Mouse (Mus musculus) cortical plate, adult 2 months (tissue): Measurements from ENCODE around the gene Nsmce4a. TPM values are rescaled to one million over a fixed set of nuclear protein-coding genes. Genes with fewer than 3 reads are reported as not detected.

Source experiments
- H3K27ac ChIP-seq: fragments of 200-500 bp; 2 replicates; pipeline ENCODE4 v1.5.1; 2012; ENCODE audit warnings: low read length, control low read depth, inconsistent platforms; ENCODE audit not compliant: insufficient read depth
- H3K4me1 ChIP-seq: fragments of 200-500 bp; 2 replicates; pipeline ENCODE4 v1.6.1; 2011; ENCODE audit warnings: low read length; ENCODE audit not compliant: control insufficient read depth, insufficient read depth
- H3K4me3 ChIP-seq: fragments of 200-500 bp; 2 replicates; pipeline ENCODE4 v1.5.1; 2011; ENCODE audit warnings: mild to moderate bottlenecking, low read length, control low read depth; ENCODE audit not compliant: insufficient read depth
- CTCF ChIP-seq: fragments of 200-500 bp; IDR thresholded peaks from 2 replicates; pipeline ENCODE4 v1.5.1; 2011; ENCODE audit warnings: mild to moderate bottlenecking, control low read depth, low read length; ENCODE audit not compliant: insufficient read depth; ENCODE audit errors: extremely low read depth
- POLR2A ChIP-seq: fragments of 200-500 bp; IDR thresholded peaks from 2 replicates; pipeline ENCODE4 v1.6.1; 2011; ENCODE audit warnings: mild to moderate bottlenecking, low read length, control low read depth; ENCODE audit not compliant: insufficient read depth; ENCODE audit errors: extremely low read depth
- polyA plus RNA-seq: library from polyadenylated mRNA; depleted of rRNA; stranded (reverse); fragments of >200 nt; gene quantifications from 2 replicates; pipeline ENCODE4 v1.2.3, GENCODE M21; 2012; rRNA removed

The Nsmce4a gene
- polyA plus RNA-seq, 1 experiment = 37.1 TPM

GRCm38 (mm10) chr7:130492026-130492425 is 80.9 kb downstream of the Nsmce4a start:
- peaks cover 3% of the 10 kb centered on the region; the same call in 1 of the 2 replicates for H3K4me1 ChIP-seq
- no peak overlapping the region for H3K4me3 ChIP-seq
- no peak overlapping the region for H3K27ac ChIP-seq
- TF ChIP-seq CTCF (no peak), POLR2A (no peak)

Other genes starting within 250 kb of the Nsmce4a start
- 22.6 and 26.1 TPM in 2 replicates for gene Ate1, start 52.7 kb downstream of the Nsmce4a start, polyA plus RNA-seq
- 44.6 and 49.4 TPM in 2 replicates for gene Tacc2, start 4.3 kb upstream of the Nsmce4a start, polyA plus RNA-seq
- 0.68 and 0.86 TPM in 2 replicates for gene Btbd16, start 201.0 kb upstream of the Nsmce4a start, polyA plus RNA-seq